21 mouse cellular contexts compared by ENCODE assay signal in the genomic region with DNA sequence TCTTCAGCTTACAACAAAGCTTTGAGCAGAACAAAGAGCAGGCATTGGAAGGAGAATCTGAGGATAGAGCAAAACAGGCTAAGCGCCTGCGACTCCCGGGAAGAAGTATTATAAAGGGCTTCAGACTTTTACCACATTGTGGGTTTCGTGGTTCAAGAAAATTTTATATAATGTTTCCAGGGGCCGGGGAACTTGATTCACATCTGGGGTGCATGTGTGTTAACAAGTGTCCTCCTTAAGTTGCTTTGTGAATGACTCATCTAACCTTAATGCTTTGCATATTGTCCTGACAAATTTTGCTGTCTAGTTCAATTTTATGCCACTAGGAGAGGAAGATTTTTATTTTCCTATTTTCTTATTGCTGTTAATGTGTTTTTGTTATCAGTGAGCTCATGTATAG. TPM values are rescaled to one million over a fixed set of nuclear protein-coding genes. Genes with fewer than 3 reads are reported as not detected.
DNase-seq lines count a peak whose midpoint lies in the region; ATAC-seq and TF ChIP-seq lines count a peak whose summit lies in the region.
"Had no signal": no experiment of that assay in that cellular context is flagged by ENCODE, and none has a peak within 500 bp of the region (broad histone marks: within the 10 kb centered on the region; RNA-seq: fewer than 3 reads in every experiment).

No protein-coding gene starts in this region.

- H3K36me3 ChIP-seq in intestine, postnatal 0 days (ENCODE audit: control insufficient read depth, insufficient read depth): no peaks in the 10 kb centered on the region
- H3K36me3 ChIP-seq: heart, embryonic 15.5 days; hindbrain, embryonic 10.5 days; hindbrain, embryonic 15.5 days had no signal

- no peak overlapping the region for H3K9ac ChIP-seq in intestine, postnatal 0 days (ENCODE audit: low read depth, low read length)
- H3K9ac ChIP-seq: forebrain, embryonic 13.5 days; forebrain, postnatal 0 days; heart, embryonic 15.5 days; hindbrain, embryonic 15.5 days had no signal

- WGBS in intestine, postnatal 0 days: 92% methylated on average over 5 of the region's 5 CpGs

- H3K9me3 ChIP-seq in intestine, postnatal 0 days (ENCODE audit: control insufficient read depth): no peaks in the 10 kb centered on the region
- H3K9me3 ChIP-seq: forebrain, embryonic 13.5 days; heart, embryonic 15.5 days; hindbrain, embryonic 10.5 days; hindbrain, embryonic 15.5 days had no signal

- no peaks in the 10 kb centered on the region for H3K4me1 ChIP-seq in embryonic fibroblast, embryonic 13.5 days (ENCODE audit: control insufficient read depth, insufficient read depth, low read length)
- H3K4me1 ChIP-seq in intestine, postnatal 0 days (replicated peaks; ENCODE audit: control insufficient read depth, insufficient read depth, low read length): 0 out of 2 replicates have a peak, but pooled peaks cover 4% of the 10 kb centered on the region
- H3K4me1 ChIP-seq: heart, embryonic 15.5 days had no signal

- no peak overlapping the region for H3K4me2 ChIP-seq in intestine, postnatal 0 days (replicated peaks; ENCODE audit: low read depth)
- H3K4me2 ChIP-seq: forebrain, embryonic 13.5 days; heart, embryonic 11.5 days; heart, embryonic 15.5 days; hindbrain, embryonic 15.5 days had no signal

- DNase-seq in A20 (ENCODE audit: low read depth, low spot score): peak; percentile 58
- peak; percentile 26 for DNase-seq in adipocyte (ENCODE audit: low spot score)
- DNase-seq in kidney, postnatal 14 days: no peak
- no peak for DNase-seq in heart, postnatal 36 days
- DNase-seq in urinary bladder, postnatal 4 days (ENCODE audit: low spot score in 2 of 2): no peak
- DNase-seq: adrenal gland, postnatal 10 days; cerebellum, adult 11-12 months; cerebellum, adult 9-10 months; cerebellum, postnatal 25 days; forebrain, postnatal 0 days; gastrocnemius, postnatal 14 days; heart, adult 2 months; heart, postnatal 14 days had no signal

- H3K27ac ChIP-seq in embryonic fibroblast, embryonic 13.5 days (ENCODE audit: insufficient read depth, low read length): peak overlapping the region; percentile 76
- no peak overlapping the region for H3K27ac ChIP-seq in intestine, postnatal 0 days (ENCODE audit: low read depth, low read length)
- H3K27ac ChIP-seq: forebrain, embryonic 13.5 days; heart, adult 2 months; heart, embryonic 15.5 days; hindbrain, embryonic 10.5 days; hindbrain, embryonic 15.5 days had no signal

- no peak overlapping the region for H3K4me3 ChIP-seq in embryonic fibroblast, embryonic 13.5 days (ENCODE audit: insufficient read depth, low read length)
- no peak overlapping the region for H3K4me3 ChIP-seq in intestine, postnatal 0 days (ENCODE audit: low read depth, low read length)
- H3K4me3 ChIP-seq: forebrain, embryonic 13.5 days; heart, adult 2 months; heart, embryonic 15.5 days; hindbrain, embryonic 10.5 days; hindbrain, embryonic 15.5 days had no signal

- no peak for ATAC-seq in intestine, postnatal 0 days
- ATAC-seq: forebrain, embryonic 13.5 days; forebrain, postnatal 0 days; intestine, embryonic 16.5 days had no signal

- TF ChIP-seq POLR2A in embryonic fibroblast, embryonic 13.5 days (IDR thresholded peaks at IDR 0.05; ENCODE audit: low read depth, low read length): no peak

- intact Hi-C loops in heart, postnatal 36 days (cut with DNase I): loop anchor here (5.0 kb wide), 1 partner anchor 35 kb away; no protein-coding TSS in a partner anchor

- no peaks in the 10 kb centered on the region for H3K27me3 ChIP-seq in intestine, postnatal 0 days (replicated peaks; ENCODE audit: control insufficient read depth, insufficient read depth, low read length)
- H3K27me3 ChIP-seq: forebrain, embryonic 13.5 days; heart, embryonic 15.5 days; hindbrain, embryonic 15.5 days had no signal

- TF ChIP-seq CTCF in embryonic fibroblast, embryonic 13.5 days (IDR thresholded peaks at IDR 0.05; ENCODE audit: borderline replicate concordance, insufficient read depth, low read length): no peak
- no peak for TF ChIP-seq CTCF in intestine, postnatal 0 days (IDR thresholded peaks at IDR 0.05; ENCODE audit: low read depth)

RNA-seq across cellular contexts. Expression of gene Zbtb20, which starts 3.6 kb away (rescaled TPM):
- 13.7 and 15.4 TPM in 2 replicates for polyA plus RNA-seq in embryonic fibroblast, embryonic 13.5 days (2011; ENCODE audit: insufficient read length, low read depth, missing spikeins)
- polyA plus RNA-seq in intestine, postnatal 0 days (2015; fragmentation: Nextera tagmentation; extraction: Ambion mirVana): 10.6 and 13.3 TPM in 2 replicates
- 100 to 1,000 TPM; 196 to 202 TPM for total RNA-seq in heart, postnatal 36 days (2021)

Comparison
In these comparisons a context has a peak if more than half of its experiments do, and no peak if none do; other contexts are left out.
1. DNase-seq: peak in A20 (single experiment) and adipocyte (single experiment); none in kidney, postnatal 14 days (single experiment), heart, postnatal 36 days (0 of 2) and urinary bladder, postnatal 4 days (0 of 2).